Mouse (Mus musculus) megakaryocyte-erythroid progenitor cell, adult 5 weeks (primary cell): ENCODE data around the gene Gm12169. TPM values are rescaled to one million over a fixed set of nuclear protein-coding genes. Genes with fewer than 3 reads are reported as not detected.

ENCODE experiments used
- polyA plus RNA-seq: library from polyadenylated mRNA; stranded (reverse); fragments of >175 nt; gene quantifications from 2 replicates; pipeline ENCODE4 v1.2.3, GENCODE M21; 2012

The Gm12169 gene
- polyA plus RNA-seq, result not detected in 2 replicates

GRCm38 (mm10) chr11:46523912-46524311 is at the start of gene Gm12169:
Gm12169 (plus strand) TSS chr11:46524212.

GRCm38 (mm10) chr11:46571327-46571726 is 47.3 kb downstream of the Gm12169 start, which contains the start of gene BC053393:
BC053393 (plus strand) TSS chr11:46571536.

Other genes starting within 250 kb of the Gm12169 start
- 31.3 and 37.5 TPM in 2 replicates for gene Cyfip2, start 211.4 kb upstream of the Gm12169 start, polyA plus RNA-seq
- gene Itk, start 134.7 kb upstream of the Gm12169 start, polyA plus RNA-seq, result 0.31 and 0.50 TPM in 2 replicates
- gene Fam71b, start 127.7 kb upstream of the Gm12169 start, polyA plus RNA-seq, result 0.08 and 0.09 TPM in 2 replicates
- gene Med7, start 87.3 kb upstream of the Gm12169 start, polyA plus RNA-seq, result 96.9 and 110 TPM in 2 replicates
- gene Havcr2, start 69.3 kb upstream of the Gm12169 start, polyA plus RNA-seq, result 0.12 and 0.13 TPM in 2 replicates
- gene BC053393, start 47.3 kb downstream of the Gm12169 start, polyA plus RNA-seq, result not detected in 2 replicates
- gene Dppa1, start 105.0 kb downstream of the Gm12169 start, polyA plus RNA-seq, result not detected in 2 replicates
- not detected in 2 replicates for gene Timd2, start 182.8 kb downstream of the Gm12169 start, polyA plus RNA-seq
- gene Havcr1, start 210.9 kb downstream of the Gm12169 start, polyA plus RNA-seq, result not detected in 2 replicates